Mouse (Mus musculus) forebrain, embryonic 14.5 days (tissue): ENCODE measurements around the gene Dppa3. TPM values are rescaled to one million over a fixed set of nuclear protein-coding genes. Genes with fewer than 3 reads are reported as not detected.

ENCODE experiments used
- ATAC-seq: fragments of 200-750 bp; cut with Nextera tagmentation; 2 replicates; pipeline ENCODE4 v1.8.0; 2017; ENCODE audit warnings: mild to moderate bottlenecking, moderate library complexity
- DNase-seq: peaks from one replicate; pipeline ENCODE4 v3.0.0-alpha.2; 2015; ENCODE audit warnings: low spot score
- H3K27ac ChIP-seq: fragments of 300-500 bp; sonication (generic); 2 replicates; pipeline ENCODE4 v1.5.1; 2014; ENCODE audit warnings: low read depth, mild to moderate bottlenecking, control low read depth, low read length, moderate library complexity
- H3K27me3 ChIP-seq: fragments of 300-500 bp; sonication (generic); replicated peaks from 2 replicates; pipeline ENCODE4 v1.6.1; 2014; ENCODE audit warnings: low read length, control low read depth, mixed read lengths; ENCODE audit not compliant: control insufficient read depth, insufficient read depth
- H3K36me3 ChIP-seq: fragments of 300-500 bp; sonication (generic); 2 replicates; pipeline ENCODE4 v1.6.1; 2014; ENCODE audit warnings: low read length, control low read depth; ENCODE audit not compliant: control insufficient read depth, insufficient read depth
- H3K4me1 ChIP-seq: fragments of 300-500 bp; sonication (generic); 2 replicates; pipeline ENCODE4 v1.6.1; 2014; ENCODE audit warnings: antibody characterized with exemption, low read length, control low read depth; ENCODE audit not compliant: control insufficient read depth, insufficient read depth
- H3K4me2 ChIP-seq: fragments of 300-500 bp; sonication (generic); 2 replicates; pipeline ENCODE4 v1.6.1; 2014; ENCODE audit warnings: mild to moderate bottlenecking, control low read depth, low read length
- H3K4me3 ChIP-seq: fragments of 300-500 bp; sonication (generic); 2 replicates; pipeline ENCODE4 v1.5.1; 2014; ENCODE audit warnings: low read depth, low read length, control low read depth
- H3K9ac ChIP-seq: fragments of 300-500 bp; sonication (generic); 2 replicates; pipeline ENCODE4 v1.6.1; 2014; ENCODE audit warnings: mild to moderate bottlenecking, low read length, control low read depth, moderate library complexity
- H3K9me3 ChIP-seq: fragments of 300-500 bp; sonication (generic); replicated peaks from 2 replicates; pipeline ENCODE4 v1.6.1; 2016; ENCODE audit warnings: low read length, control low read depth, mixed read lengths; ENCODE audit not compliant: control insufficient read depth
- WGBS: fragments of 180-500 bp; shearing (Covaris S2); extraction: QIAGEN DNeasy Blood & Tissue Kit; methylation state at CpG from one replicate; pipeline ENCODE4 v1.1.7; 2014; 5-methylcytosine and 5-hydroxymethylcytosine counted together
- polyA plus RNA-seq: library from polyadenylated mRNA; unstranded; fragments of >200 nt; fragmentation: Nextera tagmentation; extraction: Ambion mirVana; gene quantifications from 2 replicates; pipeline ENCODE4 v1.2.1, GENCODE M21; 2014

Gene Dppa3
- not detected in 2 replicates for polyA plus RNA-seq

DNA sequence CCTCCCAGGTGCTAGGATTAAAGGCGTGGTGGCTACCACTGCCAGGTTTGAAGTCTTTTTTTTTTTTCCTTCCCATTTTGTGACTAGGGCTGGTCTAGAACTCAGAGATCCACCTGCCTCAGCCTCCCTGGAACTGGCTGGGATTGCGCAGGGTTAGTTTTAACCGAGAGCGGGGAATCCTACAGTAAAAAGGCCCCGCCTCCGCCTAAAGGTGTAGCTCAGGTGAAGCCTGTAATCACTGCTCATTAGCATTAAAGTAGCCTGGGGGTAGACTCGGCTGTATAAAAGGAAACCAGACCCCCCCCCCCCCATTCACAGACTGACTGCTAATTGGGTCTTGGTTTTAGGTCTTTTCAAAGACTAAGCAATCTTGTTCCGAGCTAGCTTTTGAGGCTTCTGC lies at the start of gene Dppa3:
TSS of gene Dppa3 (plus strand) at position 301 of the 400 bp plus-strand sequence.
- Histone ChIP-seq H3K36me3 (no peaks in the 10 kb centered on the region), H3K27me3 (no peaks in the 10 kb centered on the region), H3K4me3 (no peak within 1 kb of the TSS), H3K4me2 (no peak within 1 kb of the TSS), H3K4me1 (no peaks in the 10 kb centered on the region), H3K9ac (no peak within 1 kb of the TSS), H3K9me3 (no peaks in the 10 kb centered on the region), H3K27ac (no peak within 1 kb of the TSS)
- DNase-seq (no peak), ATAC-seq (no peak)
- 90% methylated on average over 8 of the region's 8 CpGs for WGBS

DNA sequence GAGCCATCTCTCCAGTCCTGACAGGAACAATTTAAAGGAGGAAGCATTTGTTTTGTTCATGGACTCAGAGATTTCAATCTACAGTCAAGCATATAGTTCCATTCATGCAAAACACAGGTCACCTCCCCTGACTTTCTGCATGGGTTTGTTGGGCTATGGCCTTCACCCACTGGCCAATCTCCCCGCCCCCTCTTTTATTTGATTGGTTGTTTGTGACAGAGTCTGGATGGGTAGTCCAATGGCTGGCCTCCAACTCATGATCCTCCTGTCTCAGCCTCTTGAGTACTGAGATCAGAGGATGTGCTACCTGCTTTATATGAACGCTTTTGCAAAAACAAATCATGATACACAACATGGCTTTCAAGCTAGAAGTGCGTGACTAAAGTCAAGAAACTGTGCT lies 49.2 kb upstream of the Dppa3 start:
- Histone ChIP-seq H3K36me3 (no peaks in the 10 kb centered on the region), H3K9ac (no peak overlapping the region), H3K4me2 (no peak overlapping the region), H3K27ac (no peak overlapping the region), H3K4me3 (no peak overlapping the region), H3K9me3 (no peaks in the 10 kb centered on the region), H3K4me1 (no peaks in the 10 kb centered on the region), H3K27me3 (no peaks in the 10 kb centered on the region)
- 92% methylated on average over 3 of the region's 3 CpGs for WGBS
- DNase-seq (no peak), ATAC-seq (no peak)

DNA sequence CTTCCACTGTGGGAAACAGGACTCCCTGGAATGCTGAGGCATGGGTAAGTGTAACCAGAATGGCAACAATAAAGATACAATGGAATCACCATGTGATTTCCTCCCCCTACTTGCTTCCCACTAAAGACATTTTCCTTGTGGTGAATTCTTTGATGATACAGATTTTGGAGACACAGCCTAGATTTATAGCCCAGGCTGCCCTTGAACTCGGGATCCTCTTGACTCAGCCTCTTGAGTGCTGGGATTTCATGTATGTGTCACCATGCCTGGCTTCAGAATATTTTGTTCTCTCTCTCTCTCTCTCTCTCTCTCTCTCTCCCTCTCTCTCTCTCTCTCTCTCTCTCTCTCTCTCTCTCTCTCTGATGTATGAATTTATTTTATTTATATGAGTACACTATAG lies 47.1 kb upstream of the Dppa3 start:
- DNase-seq = no peak
- Histone ChIP-seq H3K4me3 (no peak overlapping the region), H3K36me3 (no peaks in the 10 kb centered on the region), H3K27ac (no peak overlapping the region), H3K4me2 (no peak overlapping the region), H3K4me1 (no peaks in the 10 kb centered on the region), H3K27me3 (no peaks in the 10 kb centered on the region), H3K9ac (no peak overlapping the region), H3K9me3 (no peaks in the 10 kb centered on the region)
- ATAC-seq = no peak
- WGBS = 88% methylated on average over 1 of the region's 1 CpGs

DNA sequence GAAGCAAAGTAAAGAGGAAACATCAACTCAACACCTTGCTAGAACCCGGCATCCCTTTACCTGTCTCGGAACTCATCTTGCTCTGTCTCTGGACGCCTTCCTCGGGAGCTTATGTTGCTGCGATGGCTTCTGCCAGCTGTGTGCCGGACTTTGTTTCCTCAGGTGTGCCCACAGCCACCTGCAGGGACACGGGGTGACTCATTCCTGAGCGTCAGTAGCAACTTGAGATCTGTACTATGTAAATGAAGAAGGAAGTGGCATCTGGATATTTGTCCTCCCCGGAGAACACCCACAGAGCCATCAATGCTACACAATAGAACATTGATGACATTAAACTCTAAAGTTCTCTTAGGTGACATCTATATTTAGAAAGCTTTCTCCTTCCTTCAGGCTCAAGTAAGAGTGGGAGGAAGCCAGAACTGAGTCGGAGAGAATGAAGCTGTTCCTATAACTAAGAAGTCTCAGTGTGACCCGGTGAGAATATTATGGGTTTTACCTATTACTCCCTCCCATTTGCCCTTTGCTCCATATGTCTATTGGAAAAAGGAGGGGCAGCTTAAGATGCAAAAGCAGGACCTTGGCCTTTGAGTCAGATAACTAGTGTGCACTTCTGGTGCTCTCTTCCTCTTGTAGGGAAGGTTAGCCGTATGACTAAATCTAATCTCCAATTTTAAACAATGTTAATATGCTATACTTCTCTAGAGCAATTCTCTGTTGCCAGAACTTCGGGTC lies 35.0 kb upstream of the Dppa3 start:
- 89% methylated on average over 13 of the region's 13 CpGs for WGBS
- Histone ChIP-seq H3K9me3 (no peaks in the 10 kb centered on the region), H3K4me3 (no peak overlapping the region), H3K4me2 (no peak overlapping the region), H3K27me3 (no peaks in the 10 kb centered on the region), H3K36me3 (no peaks in the 10 kb centered on the region), H3K9ac (no peak overlapping the region), H3K27ac (no peak overlapping the region), H3K4me1 (no peaks in the 10 kb centered on the region)
- ATAC-seq = no peak
- no peak for DNase-seq

DNA sequence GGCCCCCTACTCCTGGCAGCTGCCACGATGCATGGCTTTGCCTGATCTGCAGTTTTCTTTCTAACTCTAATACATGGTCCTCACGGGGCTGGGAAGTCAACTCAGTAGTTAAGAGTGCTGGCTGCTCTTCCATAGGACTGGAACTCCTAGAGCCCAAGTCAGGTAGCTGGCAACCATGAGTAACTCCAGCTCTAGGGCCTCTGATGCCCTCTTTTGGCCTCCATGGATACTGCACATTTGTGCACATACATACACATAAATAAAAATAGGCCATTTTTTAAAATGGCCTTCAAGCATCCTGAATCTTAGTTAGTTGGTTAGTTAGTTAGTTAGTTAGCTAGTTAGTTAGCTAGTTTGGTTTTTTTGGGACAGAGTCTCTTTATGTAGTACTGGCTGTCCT lies 33.3 kb upstream of the Dppa3 start:
- Histone ChIP-seq H3K27ac (no peak overlapping the region), H3K9ac (no peak overlapping the region)
- 86% methylated on average over 2 of the region's 2 CpGs for WGBS

DNA sequence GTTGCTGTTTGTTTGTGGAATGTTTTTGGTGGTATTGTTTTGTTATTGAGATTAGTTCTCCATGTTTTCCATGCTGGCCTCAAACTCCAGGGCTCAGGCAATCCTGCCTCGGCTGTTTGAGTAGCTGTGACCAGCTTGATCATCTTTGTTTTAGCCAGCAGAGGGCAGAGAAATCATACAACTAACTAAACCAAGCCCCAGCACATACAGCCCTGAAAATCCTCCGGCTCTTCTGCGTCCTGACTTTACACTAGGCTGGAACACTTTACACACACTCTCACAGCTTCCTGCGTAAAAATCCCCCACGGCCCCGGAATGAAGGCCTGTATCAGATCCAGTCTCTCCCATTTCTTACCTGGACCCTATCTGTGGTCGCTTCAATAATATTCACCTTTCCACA lies 30.6 kb upstream of the Dppa3 start:
- no peaks in the 10 kb centered on the region for H3K36me3 ChIP-seq
- no peaks in the 10 kb centered on the region for H3K9me3 ChIP-seq
- no peaks in the 10 kb centered on the region for H3K4me1 ChIP-seq
- H3K27ac ChIP-seq = no peak overlapping the region
- H3K9ac ChIP-seq = no peak overlapping the region
- no peak overlapping the region for H3K4me3 ChIP-seq
- ATAC-seq (0 out of 2 replicates have a peak, but pooled peaks have one; percentile 30), DNase-seq (peak; percentile 52)
- H3K4me2 ChIP-seq = no peak overlapping the region
- H3K27me3 ChIP-seq = no peaks in the 10 kb centered on the region
- 36% methylated on average over 7 of the region's 7 CpGs for WGBS

More for the DNA sequence above, 33.3 kb upstream of the Dppa3 start:
- H3K4me1 ChIP-seq = no peaks in the 10 kb centered on the region
- H3K27me3 ChIP-seq = no peaks in the 10 kb centered on the region
- H3K4me2 ChIP-seq = no peak overlapping the region
- H3K9me3 ChIP-seq = no peaks in the 10 kb centered on the region
- no peaks in the 10 kb centered on the region for H3K36me3 ChIP-seq
- DNase-seq (no peak), ATAC-seq (no peak)
- no peak overlapping the region for H3K4me3 ChIP-seq

DNA sequence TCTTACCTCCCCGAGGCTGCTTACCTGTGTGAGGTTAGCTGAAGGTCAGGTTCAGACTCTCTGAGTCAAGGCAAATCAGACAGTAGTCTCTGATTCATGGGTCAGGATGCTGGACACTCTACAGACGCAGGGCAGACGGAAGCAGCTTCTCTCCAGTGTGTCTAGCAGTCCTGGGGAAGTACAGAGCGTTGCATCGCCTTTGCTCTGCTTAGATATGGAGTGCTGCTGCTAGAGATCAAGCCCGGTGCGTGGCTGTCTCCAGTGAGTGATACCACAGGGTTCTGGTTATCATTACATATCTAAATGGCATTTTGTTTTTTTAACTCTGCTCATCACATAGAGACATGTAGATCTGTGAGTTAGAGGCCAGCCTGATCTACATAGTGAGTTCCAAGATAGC lies 29.6 kb upstream of the Dppa3 start:
- Histone ChIP-seq H3K9me3 (no peaks in the 10 kb centered on the region), H3K36me3 (no peaks in the 10 kb centered on the region), H3K27ac (no peak overlapping the region), H3K4me1 (no peaks in the 10 kb centered on the region), H3K4me3 (no peak overlapping the region), H3K9ac (no peak overlapping the region), H3K27me3 (no peaks in the 10 kb centered on the region), H3K4me2 (no peak overlapping the region)
- DNase-seq = no peak
- 91% methylated on average over 7 of the region's 7 CpGs for WGBS
- ATAC-seq = no peak

DNA sequence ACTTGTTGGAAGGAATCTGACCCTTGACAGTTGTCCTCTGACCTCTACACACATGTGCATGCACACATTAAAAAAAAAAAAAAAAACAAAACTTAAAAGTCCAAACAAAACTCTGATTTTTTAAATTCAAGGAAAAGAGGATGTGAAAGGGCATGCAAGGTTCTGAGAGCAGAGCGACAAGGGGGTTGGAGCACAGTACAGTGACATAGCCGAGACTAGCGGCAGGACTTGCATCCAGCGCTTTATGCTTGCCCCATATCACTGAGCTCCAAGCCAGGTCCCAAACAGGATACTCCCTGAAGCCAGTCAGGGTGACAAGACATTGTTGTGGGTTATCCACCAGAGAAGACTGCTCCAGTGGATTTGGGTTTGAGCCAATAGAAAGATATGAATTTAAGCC lies 28.2 kb upstream of the Dppa3 start:
- Histone ChIP-seq H3K4me2 (no peak overlapping the region), H3K27me3 (no peaks in the 10 kb centered on the region), H3K9me3 (no peaks in the 10 kb centered on the region), H3K9ac (no peak overlapping the region), H3K4me3 (no peak overlapping the region), H3K36me3 (no peaks in the 10 kb centered on the region), H3K27ac (no peak overlapping the region), H3K4me1 (no peaks in the 10 kb centered on the region)
- DNase-seq (no peak), ATAC-seq (no peak)
- WGBS = 92% methylated on average over 4 of the region's 4 CpGs

DNA sequence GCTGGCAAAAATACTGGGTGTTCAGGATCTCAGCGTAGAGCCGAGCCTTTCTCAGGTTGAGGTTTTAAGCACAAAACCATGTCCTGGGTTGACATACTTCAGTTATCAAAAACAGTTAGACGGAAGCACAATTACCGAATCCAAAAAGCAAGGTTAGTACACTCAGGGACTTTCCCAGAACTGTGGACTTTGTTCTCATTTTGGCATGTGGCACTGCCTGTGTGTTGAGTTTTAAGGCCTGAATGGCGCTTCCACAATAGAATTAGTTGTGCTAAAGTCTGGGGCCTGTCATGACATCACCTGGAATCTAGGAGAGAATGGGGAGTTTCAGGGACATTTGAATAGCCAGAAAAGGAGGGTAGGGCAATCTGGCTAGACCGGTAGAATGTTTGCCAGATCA lies 27.8 kb upstream of the Dppa3 start:
- DNase-seq = peak; percentile 55
- peak; percentile 27; the same call in 1 of the 2 replicates for ATAC-seq
- no peaks in the 10 kb centered on the region for H3K9me3 ChIP-seq
- H3K4me3 ChIP-seq = no peak overlapping the region
- WGBS = 42% methylated on average over 6 of the region's 6 CpGs
- no peaks in the 10 kb centered on the region for H3K4me1 ChIP-seq
- H3K9ac ChIP-seq = no peak overlapping the region
- no peaks in the 10 kb centered on the region for H3K36me3 ChIP-seq
- H3K27ac ChIP-seq = no peak overlapping the region
- H3K4me2 ChIP-seq = no peak overlapping the region
- H3K27me3 ChIP-seq = no peaks in the 10 kb centered on the region
